Mouse (Mus musculus) heart, embryonic 13.5 days (tissue): Measurements from ENCODE around the gene Acsf3. TPM values are rescaled to one million over a fixed set of nuclear protein-coding genes. Genes with fewer than 3 reads are reported as not detected.

ENCODE experiments used
- ATAC-seq: fragments of 200-750 bp; cut with Nextera tagmentation; 2 replicates; pipeline ENCODE4 v1.8.0; 2017; ENCODE audit warnings: moderate TSS enrichment; ENCODE audit not compliant: insufficient number of reproducible peaks, low FRiP score, low TSS enrichment; ENCODE audit errors: extremely low read depth
- H3K27ac ChIP-seq: fragments of 300-500 bp; sonication (generic); replicated peaks from 2 replicates; pipeline ENCODE4 v1.5.1; 2015; ENCODE audit warnings: moderate library complexity, mild to moderate bottlenecking, inconsistent platforms
- H3K27me3 ChIP-seq: fragments of 300-500 bp; sonication (generic); replicated peaks from 2 replicates; pipeline ENCODE4 v1.6.1; 2015; ENCODE audit warnings: mild to moderate bottlenecking, inconsistent platforms
- H3K36me3 ChIP-seq: fragments of 300-500 bp; sonication (generic); 2 replicates; pipeline ENCODE4 v1.6.1; 2015; ENCODE audit warnings: mild to moderate bottlenecking, inconsistent platforms
- H3K4me1 ChIP-seq: fragments of 300-500 bp; sonication (generic); 2 replicates; pipeline ENCODE4 v1.6.1; 2015; ENCODE audit warnings: inconsistent platforms
- H3K4me2 ChIP-seq: fragments of 300-500 bp; sonication (generic); 2 replicates; pipeline ENCODE4 v1.6.1; 2015; ENCODE audit warnings: inconsistent platforms, mild to moderate bottlenecking, moderate library complexity
- H3K4me3 ChIP-seq: fragments of 300-500 bp; sonication (generic); 2 replicates; pipeline ENCODE4 v1.5.1; 2015; ENCODE audit warnings: moderate library complexity, mild to moderate bottlenecking, inconsistent platforms
- H3K9ac ChIP-seq: fragments of 300-500 bp; sonication (generic); 2 replicates; pipeline ENCODE4 v1.6.1; 2015; ENCODE audit warnings: inconsistent platforms, mild to moderate bottlenecking, moderate library complexity
- H3K9me3 ChIP-seq: fragments of 300-500 bp; sonication (generic); 2 replicates; pipeline ENCODE4 v1.6.1; 2016; ENCODE audit warnings: inconsistent platforms
- WGBS: fragments of 180-500 bp; shearing (Covaris S2); methylation state at CpG from one replicate; pipeline ENCODE4 v1.1.7; 2015; ENCODE audit warnings: mixed read lengths; 5-methylcytosine and 5-hydroxymethylcytosine counted together
- polyA plus RNA-seq: library from polyadenylated mRNA; unstranded; fragments of >200 nt; fragmentation: Nextera tagmentation; extraction: Ambion mirVana; gene quantifications from 2 replicates; pipeline ENCODE4 v1.2.1, GENCODE M21; 2015

Gene Acsf3
- polyA plus RNA-seq, 1 experiment from 2014 or later, result 15.4 TPM

- Histone ChIP-seq H3K4me1 (peaks cover 6% of the 10 kb centered on the region), H3K27ac (no peak overlapping the region), H3K27me3 (peaks cover 61% of the 10 kb centered on the region), H3K4me3 (no peak overlapping the region), H3K4me2 (no peak overlapping the region), H3K36me3 (no peaks in the 10 kb centered on the region), H3K9ac (no peak overlapping the region), H3K9me3 (no peaks in the 10 kb centered on the region)
- no peak for ATAC-seq
- WGBS, result 74% methylated on average over 4 of the region's 4 CpGs
These were observed 79.8 kb downstream of the Acsf3 start for GRCm38 (mm10) chr8:122855123-122855522.

DNA sequence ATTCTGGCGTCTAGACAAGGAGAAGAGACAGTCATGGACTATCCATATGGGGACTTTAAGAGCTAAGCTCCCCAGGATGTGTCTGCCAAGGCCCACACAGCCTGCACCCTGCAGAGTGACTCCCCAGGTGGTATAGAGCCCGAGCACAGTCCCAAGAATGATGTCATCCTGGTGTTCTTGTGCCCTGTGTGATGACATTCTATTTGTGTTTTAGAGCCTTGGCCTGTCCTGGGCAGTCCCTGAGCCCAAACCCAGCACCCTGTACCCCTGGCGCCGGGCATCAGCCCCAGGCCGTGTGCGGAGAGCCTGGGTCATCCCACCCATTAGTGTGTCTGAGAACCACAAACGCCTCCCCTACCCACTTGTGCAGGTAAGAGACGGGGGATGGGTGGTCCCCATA is 81.0 kb downstream of the Acsf3 start:
- 76% methylated on average over 8 of the region's 8 CpGs for WGBS
- Histone ChIP-seq H3K27ac (no peak overlapping the region), H3K9ac (no peak overlapping the region), H3K36me3 (no peaks in the 10 kb centered on the region), H3K27me3 (peaks cover 52% of the 10 kb centered on the region), H3K9me3 (no peaks in the 10 kb centered on the region), H3K4me3 (no peak overlapping the region), H3K4me1 (peaks cover 6% of the 10 kb centered on the region), H3K4me2 (no peak overlapping the region)
- no peak for ATAC-seq

DNA sequence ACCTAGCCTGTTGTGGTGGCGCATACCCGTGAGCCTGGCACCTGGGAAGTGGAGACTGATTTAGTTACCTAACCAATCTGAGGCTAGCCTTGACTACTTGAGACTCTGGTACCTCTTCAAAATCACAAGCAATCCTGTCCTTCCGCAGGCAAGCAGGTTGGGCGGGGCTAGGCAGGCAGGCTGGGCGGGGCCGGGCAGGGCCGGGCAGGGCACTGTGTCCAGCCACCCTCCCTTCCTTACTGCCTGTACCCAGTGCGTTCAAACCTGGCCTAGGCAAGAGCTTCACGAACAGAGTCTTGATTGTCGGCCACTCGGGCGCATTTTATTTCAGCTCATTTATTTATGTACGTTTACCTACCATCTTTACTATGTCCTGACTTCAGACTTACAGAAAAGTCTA is 84.6 kb downstream of the Acsf3 start:
- Histone ChIP-seq H3K27ac (no peak overlapping the region), H3K9ac (no peak overlapping the region), H3K36me3 (no peaks in the 10 kb centered on the region), H3K4me1 (0 out of 2 replicates have a peak, but pooled peaks cover 3% of the 10 kb centered on the region), H3K4me2 (no peak overlapping the region), H3K4me3 (no peak overlapping the region), H3K9me3 (peaks cover 9% of the 10 kb centered on the region), H3K27me3 (peaks cover 37% of the 10 kb centered on the region; the same call in 1 of the 2 replicates)
- 59% methylated on average over 13 of the region's 13 CpGs for WGBS
- no peak for ATAC-seq

GRCm38 (mm10) chr8:122864719-122865129 is 89.4 kb downstream of the Acsf3 start:
- no peak overlapping the region for H3K27ac ChIP-seq
- ATAC-seq, result no peak
- WGBS, result 65% methylated on average over 26 of the region's 26 CpGs
- H3K36me3 ChIP-seq, result no peaks in the 10 kb centered on the region
- peak overlapping the region; percentile 33 for H3K4me3 ChIP-seq
- 0 out of 2 replicates have a peak overlapping the region, but pooled peaks have one; percentile 7 for H3K9ac ChIP-seq
- H3K27me3 ChIP-seq, result 0 out of 2 replicates have a peak, but pooled peaks cover 16% of the 10 kb centered on the region
- H3K9me3 ChIP-seq, result peaks cover 23% of the 10 kb centered on the region
- peaks cover 11% of the 10 kb centered on the region; the same call in 1 of the 2 replicates for H3K4me1 ChIP-seq
- H3K4me2 ChIP-seq, result peak overlapping the region; percentile 61

DNA sequence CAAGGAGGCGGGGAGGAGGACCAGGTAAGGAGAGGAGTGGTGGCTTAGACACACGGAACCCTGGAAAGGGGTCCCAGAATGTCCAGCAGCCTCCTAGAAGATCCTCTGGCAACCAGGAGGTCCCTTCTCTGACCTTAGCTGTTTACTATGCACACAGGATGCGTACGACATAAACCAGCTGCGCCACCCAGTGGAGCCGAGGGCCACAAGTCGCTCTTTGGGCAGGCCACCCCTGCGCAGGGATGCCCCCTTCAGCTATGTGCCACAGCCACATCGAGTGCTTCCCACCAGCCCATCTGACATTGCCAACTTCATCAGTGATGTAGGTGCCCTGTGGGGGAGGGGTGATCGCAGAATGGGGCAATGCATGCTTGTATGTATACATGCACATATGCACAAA is 90.2 kb downstream of the Acsf3 start:
- WGBS, result 55% methylated on average over 10 of the region's 10 CpGs
- Histone ChIP-seq H3K27me3 (0 out of 2 replicates have a peak, but pooled peaks cover 21% of the 10 kb centered on the region), H3K9me3 (peaks cover 23% of the 10 kb centered on the region), H3K4me1 (peaks cover 11% of the 10 kb centered on the region; the same call in 1 of the 2 replicates), H3K36me3 (no peaks in the 10 kb centered on the region), H3K4me3 (peak overlapping the region; percentile 33; the same call in 1 of the 2 replicates), H3K4me2 (peak overlapping the region; percentile 61), H3K27ac (no peak overlapping the region), H3K9ac (no peak overlapping the region)
- no peak for ATAC-seq

DNA sequence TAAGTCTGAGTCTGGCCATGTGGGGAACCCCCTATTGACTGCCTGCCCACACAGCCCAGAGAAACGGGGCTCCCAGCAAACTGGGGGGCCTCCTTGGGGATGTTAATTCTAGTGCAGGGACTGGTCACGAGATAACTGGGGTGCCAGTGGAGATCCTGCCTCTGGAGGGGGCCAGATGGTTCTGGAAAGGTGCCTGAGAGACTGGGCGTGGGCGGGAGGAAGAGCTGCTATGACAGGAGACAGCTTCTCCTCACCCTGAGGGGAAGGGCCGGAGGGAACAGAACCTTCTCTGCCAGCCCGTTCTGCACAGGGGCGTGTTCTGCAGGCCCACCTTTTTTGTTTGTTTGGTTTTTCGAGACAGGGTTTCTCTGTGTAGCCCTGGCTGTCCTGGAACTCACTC is 90.9 kb downstream of the Acsf3 start:
- Histone ChIP-seq H3K4me1 (peaks cover 11% of the 10 kb centered on the region; the same call in 1 of the 2 replicates), H3K4me3 (no peak overlapping the region), H3K4me2 (no peak overlapping the region), H3K27me3 (0 out of 2 replicates have a peak, but pooled peaks cover 21% of the 10 kb centered on the region), H3K36me3 (no peaks in the 10 kb centered on the region), H3K9me3 (peaks cover 23% of the 10 kb centered on the region), H3K27ac (no peak overlapping the region), H3K9ac (no peak overlapping the region)
- ATAC-seq, result no peak
- WGBS, result 72% methylated on average over 8 of the region's 8 CpGs

Other genes starting within 250 kb of the Acsf3 start
- 12.9 and 15.4 TPM in 2 replicates for gene Piezo1, start 224.2 kb upstream of the Acsf3 start, polyA plus RNA-seq
- 31.0 and 34.6 TPM in 2 replicates for gene Cdt1, start 207.5 kb upstream of the Acsf3 start, polyA plus RNA-seq
- 251 and 271 TPM in 2 replicates for gene Aprt, start 198.6 kb upstream of the Acsf3 start, polyA plus RNA-seq
- gene Galns, start 164.0 kb upstream of the Acsf3 start, polyA plus RNA-seq, result 11.1 and 11.9 TPM in 2 replicates
- gene Trappc2l, start 163.8 kb upstream of the Acsf3 start, polyA plus RNA-seq, result 55.6 and 74.0 TPM in 2 replicates
- gene Pabpn1l, start 152.7 kb upstream of the Acsf3 start, polyA plus RNA-seq, result not detected in 2 replicates
- gene Cbfa2t3, start 76.4 kb upstream of the Acsf3 start, polyA plus RNA-seq, result 4.2 and 4.8 TPM in 2 replicates
- gene Cdh15, start 72.5 kb downstream of the Acsf3 start, polyA plus RNA-seq, result 0.47 and 0.55 TPM in 2 replicates